Mouse (Mus musculus) urinary bladder, postnatal 4 days (tissue): ENCODE measurements at regions not wholly inside any gene's neighbourhood (a gene's known extent, or its start where the extent isn't known, plus 50 kb on each side); places are given as distances from the start of the nearest gene placed in this dataset.
A peak's percentile ranks its signal among the peaks of the same experiment; 100 is the strongest.

Experiments
- DNase-seq, 2 experiments: peaks; one replicate each; pipeline ENCODE4 v3.0.0; 2021 to 2022; ENCODE audit warnings: low spot score in 2 of 2

DNA sequence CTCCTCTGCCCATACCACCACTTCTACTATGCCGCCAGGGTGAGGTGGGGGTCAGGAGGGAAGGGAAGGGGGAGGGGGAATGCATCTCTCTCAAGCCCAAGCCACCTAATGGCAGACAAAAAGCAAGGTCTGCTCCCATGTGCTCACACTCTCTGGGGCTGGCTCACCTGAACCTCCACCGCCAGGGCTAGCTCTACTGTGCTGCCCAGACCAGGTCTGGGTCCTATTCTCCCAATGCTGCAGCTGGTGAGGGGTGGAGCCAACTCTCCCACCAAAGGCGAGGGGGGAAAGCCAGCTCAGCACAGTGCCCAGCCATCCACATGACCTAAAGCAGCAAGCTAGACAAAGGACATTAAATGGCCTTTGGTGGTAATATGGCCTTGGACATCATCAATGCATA lies 158.6 kb downstream of the Chic2 start:
- DNase-seq = no peak

DNA sequence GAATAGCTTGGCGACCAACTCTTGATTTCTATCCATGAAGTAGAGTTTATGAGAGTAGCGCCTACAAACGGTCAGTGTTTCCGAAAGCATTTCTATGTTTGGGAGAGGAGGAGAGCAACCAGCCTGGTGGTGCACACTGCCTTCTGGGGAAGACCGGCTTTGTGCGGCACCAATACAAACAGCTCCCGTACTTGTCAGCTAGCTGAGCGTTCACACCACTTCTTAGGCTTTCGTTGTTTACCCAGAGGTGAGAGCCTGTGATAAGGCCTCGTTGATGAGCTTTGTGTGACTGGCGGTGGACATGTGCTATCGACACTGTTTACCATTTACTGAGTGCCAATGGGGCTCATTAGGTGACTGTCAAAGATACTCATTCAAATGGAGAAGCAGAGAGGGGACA lies 162.0 kb downstream of the Chic2 start:
- no peak for DNase-seq

- DNase-seq = no peak
Measured at GRCm38 (mm10) chr5:74880669-74881226, 163.8 kb downstream of the Chic2 start.

DNA sequence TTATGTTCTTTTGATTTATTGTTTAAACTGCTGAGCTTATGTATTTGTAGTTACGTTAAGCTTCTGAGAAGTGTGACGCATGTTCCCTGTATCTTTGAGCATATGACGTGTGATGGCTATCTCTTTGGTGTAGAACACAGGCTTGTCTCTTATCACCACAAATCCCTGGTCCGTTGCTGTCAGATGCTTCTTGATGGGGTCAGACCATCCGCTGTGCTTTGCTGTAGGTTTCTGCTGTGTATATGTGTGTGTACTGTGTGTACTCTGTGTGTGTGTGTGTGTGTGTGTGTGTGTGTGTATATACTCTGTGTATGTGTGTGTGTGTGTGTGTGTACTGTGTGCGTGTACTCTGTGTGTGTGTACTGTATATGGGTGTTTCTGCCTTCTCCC lies 164.5 kb downstream of the Chic2 start:
- no peak for DNase-seq

DNA sequence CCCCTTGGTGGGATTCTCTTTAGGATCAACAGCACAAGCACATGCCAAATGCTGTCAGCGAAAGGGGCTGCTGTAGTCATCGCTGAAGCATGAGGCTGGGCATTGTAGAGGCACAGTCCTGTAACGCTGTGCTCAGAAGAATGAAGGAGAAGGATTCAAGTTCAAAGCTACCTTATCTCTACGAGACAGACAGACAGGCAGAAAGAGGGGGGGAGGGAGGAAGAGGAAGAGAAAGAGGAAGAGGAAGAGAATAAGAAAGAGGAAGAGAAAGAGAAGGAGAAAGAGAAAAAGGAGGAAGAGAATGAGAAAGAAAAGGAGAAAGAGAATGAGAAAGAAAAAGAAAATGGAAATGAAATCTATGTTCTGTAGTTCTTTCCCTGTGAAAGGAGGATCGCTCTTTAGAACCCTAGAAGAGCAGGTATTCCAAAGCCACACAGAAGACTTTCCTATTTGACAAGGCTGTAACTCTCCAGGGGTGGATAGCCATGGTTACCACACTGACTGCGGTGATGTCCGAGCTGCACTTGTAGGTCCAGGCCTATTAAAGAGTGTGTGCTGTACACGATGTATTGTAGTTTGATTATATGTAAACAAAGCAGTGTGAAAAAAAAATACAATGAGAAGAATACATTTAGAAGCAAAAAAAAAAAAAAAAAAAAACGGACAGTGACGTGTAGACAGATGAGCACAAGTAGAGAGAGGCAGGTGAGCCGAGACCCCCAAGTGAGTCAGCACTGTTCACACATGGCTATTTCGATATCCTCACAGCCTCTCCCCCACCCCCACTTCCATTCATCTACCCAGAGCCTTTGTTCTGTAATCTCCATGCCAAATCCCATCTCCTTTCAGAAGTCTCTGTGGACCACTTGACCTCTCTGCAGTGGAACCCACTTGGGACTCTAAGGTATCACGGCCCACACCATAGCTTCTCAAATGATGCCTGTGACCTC lies 165.2 kb downstream of the Chic2 start:
- DNase-seq = no peak

DNA sequence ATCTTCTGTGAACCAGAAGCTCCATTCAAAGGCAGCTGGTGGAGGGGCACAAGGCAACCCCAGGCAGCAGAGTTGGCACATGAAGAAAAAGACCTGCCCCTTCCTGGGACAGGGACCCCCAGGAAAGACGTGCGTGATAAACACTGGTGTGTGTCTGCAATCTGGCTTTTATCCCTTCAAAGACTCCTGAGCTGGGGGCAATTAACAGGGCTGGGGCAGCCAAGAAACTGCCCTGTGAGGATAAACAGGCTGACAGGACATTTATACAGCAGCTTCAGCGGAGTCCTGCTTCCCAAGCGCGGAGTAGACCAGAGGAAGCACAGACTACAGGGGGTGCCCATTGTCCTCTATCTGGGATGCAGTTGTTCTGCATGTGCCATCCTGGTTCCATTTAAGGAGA lies 167.0 kb downstream of the Chic2 start:
- no peak for DNase-seq

DNA sequence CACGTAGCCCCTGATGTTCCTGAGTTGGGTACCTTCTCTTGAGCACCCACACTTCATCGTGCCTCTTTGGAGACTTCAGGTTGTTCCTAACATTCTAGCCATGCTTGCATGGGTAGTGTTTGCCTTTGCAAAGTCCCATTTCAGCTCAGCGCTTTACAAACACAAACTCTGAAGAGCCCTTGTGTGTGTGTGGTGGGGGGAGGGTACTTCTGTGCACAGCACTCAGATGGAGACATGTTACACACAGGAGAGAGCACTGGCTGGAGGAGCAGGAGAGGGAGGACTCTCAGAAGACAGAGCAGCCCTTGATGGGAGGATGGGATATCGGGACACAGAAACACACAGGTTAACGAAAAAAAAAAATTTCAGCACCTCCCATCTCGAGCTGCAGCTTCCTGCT lies 167.4 kb downstream of the Chic2 start:
- DNase-seq = no peak

- DNase-seq = peak in 1 of 2 experiments; percentile 34
Measured at GRCm38 (mm10) chr5:74874691-74875090, 169.9 kb downstream of the Chic2 start.

DNA sequence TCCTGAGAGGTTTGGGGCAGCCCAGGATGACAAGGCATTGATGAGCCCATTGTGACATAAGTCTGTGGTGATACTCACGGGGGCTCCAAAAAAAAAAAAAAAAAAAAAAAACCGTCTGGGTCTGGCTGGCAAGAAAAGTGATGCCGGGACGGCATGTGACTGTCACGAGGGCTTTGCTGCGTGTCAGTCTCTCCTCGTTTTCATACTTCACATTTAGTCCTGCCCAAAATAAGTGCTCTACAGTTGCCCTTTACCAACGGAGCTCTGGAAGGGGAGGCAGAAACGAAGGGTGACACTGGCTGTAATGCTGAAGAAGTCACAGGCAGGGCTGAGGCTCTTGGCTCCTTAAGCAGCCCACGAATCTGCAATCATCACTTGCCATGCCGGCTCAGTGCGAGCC lies 167.9 kb upstream of the Lnx1 start:
- no peak for DNase-seq

DNA sequence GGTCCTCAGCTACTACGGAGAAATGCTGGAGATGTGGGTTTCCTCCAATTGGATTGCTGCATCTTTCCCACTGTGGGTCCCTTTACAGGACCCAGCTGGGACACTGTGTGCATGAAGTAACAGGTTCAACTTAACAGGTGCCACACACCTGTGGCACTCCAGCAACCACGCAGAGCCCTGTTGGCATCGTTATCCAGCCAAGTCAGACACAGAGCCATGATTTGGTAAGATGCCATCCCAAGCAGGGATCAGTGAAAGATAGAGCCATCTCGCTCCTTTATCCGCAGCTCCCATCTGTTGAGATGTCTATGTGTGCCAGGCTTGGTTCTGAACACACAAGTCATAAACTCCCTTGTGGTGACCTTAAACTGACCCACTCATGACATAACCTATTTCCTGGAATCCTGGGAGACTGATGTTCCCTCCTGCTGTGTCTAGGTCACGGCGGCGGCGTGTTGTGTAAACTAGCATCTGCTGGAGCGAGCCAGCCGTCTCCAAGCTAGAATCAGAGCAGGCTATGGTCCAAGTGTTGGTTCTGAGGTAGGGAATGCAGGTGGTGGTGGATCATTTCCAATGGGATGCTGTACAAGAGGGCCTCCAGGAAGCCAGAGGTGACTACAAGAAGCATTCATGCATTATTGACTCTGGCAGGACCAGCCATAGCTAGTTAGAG lies 164.5 kb upstream of the Lnx1 start:
- DNase-seq = no peak

DNA sequence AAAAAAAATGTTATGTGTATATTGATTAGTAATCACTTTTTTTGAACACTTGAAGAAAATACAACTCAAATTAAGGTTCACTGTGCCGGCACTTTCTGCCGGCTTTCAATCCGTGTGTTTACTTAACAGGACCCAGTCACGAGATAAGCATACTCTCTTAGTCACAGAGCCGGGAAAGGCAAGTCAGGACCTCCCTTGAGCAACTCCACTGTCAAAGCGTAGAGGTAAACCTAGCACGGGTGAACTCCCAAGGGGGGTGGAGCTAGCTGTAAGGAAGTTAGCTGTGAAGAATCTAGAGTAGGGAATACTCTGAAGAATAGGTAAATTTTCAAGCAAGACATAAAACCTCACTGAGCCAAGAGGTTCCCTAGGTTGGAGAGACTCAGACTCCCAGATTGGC lies 164.0 kb upstream of the Lnx1 start:
- DNase-seq = no peak

- DNase-seq = no peak
Measured at GRCm38 (mm10) chr5:74865446-74865845, 162.7 kb upstream of the Lnx1 start.

DNA sequence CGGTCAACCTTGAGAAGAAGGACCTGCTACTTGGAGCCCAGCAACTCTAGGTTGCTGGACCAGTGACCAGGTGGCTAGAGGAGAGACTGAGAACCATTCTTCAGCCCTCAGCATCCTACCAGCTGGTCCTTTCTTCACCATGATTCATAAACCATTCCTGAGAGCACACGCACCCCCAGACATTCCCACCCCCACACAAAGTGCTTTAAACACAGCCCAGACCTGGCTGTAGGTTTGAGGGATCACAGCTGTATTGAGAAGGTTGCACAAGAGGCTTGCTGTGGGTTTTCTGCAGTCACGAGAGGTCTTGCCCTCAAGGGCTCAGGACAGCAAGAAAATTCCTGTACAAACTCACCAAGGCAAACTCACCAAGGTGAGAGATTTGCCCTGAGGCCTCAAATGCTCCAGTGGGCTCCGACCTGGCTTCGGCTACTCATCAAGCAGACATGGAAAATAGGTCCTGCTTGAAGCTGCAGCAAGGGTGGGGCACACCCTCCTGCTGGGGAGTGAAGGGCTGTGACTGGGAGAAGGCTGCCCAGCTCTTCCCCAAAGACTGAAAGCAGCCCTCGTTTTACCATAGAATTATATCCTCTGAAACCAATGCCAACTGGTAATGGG lies 161.9 kb upstream of the Lnx1 start:
- no peak for DNase-seq

DNA sequence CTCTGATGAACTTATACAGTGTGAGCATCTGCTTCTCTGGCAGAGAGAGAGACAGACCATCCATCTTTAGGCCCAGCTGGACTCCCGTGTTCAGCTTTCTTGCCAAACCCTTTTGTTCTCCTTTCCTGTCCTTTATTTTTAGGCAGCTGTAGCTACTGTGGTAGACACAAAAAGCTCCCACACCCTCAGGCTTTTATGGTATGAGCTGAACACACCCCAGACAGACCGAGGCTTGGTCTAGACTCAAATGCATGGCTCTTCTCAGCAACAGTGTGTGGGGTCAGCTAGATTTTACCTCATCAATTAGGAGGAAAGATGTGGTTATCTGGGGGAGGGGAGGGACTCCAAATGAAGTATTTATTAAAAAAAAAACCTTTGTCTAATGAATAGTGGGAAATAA lies 158.6 kb upstream of the Lnx1 start:
- no peak for DNase-seq

- no peak for DNase-seq
Measured at GRCm38 (mm10) chr5:74857861-74858260, 155.1 kb upstream of the Lnx1 start.

DNA sequence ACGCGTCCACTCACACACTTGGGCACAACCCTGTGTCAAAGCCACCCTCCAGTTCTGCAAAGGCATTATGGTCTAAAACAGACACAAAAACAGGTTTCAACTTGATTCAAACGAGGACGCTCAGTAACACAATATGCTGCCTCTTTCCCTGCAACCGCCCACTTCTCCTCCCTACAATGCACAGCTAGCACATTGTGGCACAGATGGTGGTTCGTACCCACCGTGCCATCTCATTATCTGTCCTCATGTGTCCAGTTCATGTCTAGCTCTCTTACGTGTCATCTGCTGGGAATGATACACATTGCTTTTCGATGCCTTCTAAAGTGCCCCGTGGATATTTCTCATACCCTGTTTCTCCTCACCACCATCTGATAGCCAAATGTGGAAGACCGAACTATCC lies 154.4 kb upstream of the Lnx1 start:
- no peak for DNase-seq

DNA sequence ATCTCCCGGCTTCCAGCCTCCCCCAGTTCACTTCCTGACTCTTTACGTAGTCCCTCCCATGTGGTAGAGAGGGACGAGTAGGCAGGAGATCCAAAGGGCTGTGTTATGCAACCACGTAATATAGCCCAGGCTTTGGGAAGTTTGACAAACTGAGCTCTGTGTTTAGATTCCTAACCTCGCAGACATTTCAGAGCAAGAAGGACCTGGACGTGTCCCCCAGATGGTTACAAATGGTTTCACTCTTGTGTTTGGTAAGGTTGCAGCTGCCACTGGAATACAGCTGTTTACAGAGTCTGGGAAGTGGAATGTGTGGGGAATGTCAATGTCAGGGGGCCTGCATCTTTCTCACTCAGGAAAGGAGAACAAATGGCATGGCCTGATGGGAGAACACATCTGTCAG lies 145.1 kb upstream of the Lnx1 start:
- no peak for DNase-seq

GRCm38 (mm10) chr5:74846674-74847073 lies 144.0 kb upstream of the Lnx1 start:
- no peak for DNase-seq

- DNase-seq = no peak
Measured at GRCm38 (mm10) chr5:74834401-74834800, 131.7 kb upstream of the Lnx1 start.

DNA sequence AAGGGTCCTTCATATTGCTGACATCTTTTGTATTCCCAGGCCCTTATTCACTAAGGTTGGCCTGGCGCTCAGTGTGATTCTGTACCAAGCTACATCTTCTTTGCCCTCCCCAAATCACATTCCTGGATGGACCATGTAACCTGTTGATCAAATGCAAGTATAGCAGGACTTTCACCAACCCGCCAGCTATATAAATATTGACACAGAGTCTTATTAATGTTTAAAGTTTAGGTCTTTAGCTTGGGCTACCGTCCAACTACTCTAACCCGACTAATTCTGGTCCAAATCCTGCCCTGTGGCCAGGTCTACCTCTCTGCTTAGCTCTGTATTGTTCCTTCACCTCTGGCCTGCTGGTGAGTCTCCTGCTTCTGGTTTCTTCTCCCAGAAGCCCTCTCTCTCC lies 131.2 kb upstream of the Lnx1 start:
- DNase-seq = no peak

DNA sequence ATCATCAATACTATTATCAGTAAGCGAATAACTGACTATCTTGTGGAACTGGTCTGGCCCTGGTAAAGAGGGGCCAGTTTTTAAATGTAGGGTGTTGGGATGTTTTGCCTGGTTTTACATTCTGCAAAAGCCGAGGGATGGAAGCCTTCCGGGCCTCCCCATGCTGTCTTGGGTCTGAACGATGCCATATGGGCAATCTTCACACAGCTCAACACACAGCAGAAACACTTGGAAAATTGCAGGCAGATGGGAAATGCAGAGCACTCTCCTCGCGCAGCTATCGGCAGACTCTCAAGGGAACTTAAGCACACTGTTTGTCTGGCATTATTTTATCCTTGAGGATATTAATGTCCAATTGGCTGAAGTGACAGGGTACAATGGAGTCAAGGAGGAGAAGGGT lies 129.3 kb upstream of the Lnx1 start:
- DNase-seq = no peak

- DNase-seq = no peak
Measured at GRCm38 (mm10) chr5:74830646-74831045, 127.9 kb upstream of the Lnx1 start.

DNA sequence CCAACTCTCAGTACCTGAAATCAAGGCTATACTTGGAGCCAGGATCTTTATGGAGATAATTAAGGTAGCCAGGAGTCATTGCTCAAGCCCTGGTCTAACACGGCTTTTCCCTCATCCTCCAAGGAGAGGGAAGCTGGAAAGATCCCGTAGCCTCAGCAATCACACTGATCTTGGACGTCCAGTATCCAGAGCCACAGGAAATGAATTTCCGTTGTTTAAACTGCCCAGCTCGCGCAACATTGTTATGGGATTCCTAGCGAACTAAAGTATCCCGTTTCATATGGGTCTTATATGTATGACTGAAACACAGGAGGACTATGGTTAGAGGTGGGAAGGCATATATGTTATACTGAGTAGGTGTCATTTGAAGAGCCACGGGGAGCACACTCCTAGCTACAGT lies 126.3 kb upstream of the Lnx1 start:
- DNase-seq = no peak
